Mouse (Mus musculus): ENCODE measurements around the gene Leng8.

DNA sequence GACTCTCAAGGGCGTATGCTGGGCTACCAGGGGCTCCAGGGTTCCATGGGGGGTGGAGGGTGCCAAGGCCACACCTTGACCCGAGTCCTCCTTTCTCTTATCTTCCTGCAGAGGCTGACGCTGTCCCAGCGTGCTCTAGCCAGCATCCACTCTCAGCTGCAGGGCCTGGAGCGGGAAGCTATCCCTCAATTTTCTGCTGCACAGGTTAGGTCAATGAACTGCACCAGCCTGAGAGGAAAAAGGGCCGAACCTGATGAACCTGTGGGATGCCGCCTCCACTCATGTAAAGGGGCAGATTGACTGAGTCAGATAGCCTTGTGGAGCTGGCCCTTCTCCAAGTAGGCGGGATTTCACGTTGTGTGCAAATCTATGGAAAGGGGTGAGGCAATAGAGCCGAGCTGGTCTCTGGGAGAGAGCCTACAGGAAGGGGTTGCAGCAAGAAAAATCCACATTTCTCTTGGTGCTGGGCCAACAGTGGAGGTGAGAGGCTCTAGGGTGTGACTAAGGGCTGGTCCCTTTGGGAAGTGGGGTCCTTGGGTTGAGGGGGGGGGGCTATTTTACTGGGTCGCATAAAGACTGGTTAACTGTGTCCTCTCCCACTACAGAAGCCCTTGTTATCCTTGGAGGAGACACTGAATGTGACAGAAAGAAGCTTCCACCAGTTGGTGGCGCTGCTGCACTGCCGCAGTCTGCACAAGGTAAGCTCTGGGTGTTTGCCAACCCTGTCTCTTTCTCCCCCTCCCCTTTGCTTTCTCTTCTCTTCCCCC, 6.0 kb upstream of the Leng8 start:
- TF ChIP-seq POLR2A (IDR thresholded peaks at IDR 0.05; ENCODE audit: low read depth, low read length) (no peak), CTCF (conservative IDR thresholded peaks at IDR 0.05; ENCODE audit: insufficient read depth, insufficient read length, low read depth, low read length) (peak; percentile 98)

Data from kidney, adult 2 months (tissue).